Mouse (Mus musculus) thymus, adult 2 months (tissue): Measurements from ENCODE around the gene Selenoh. TPM values are rescaled to one million over a fixed set of nuclear protein-coding genes. Genes with fewer than 3 reads are reported as not detected.
"Not testable (repeated sequence)": the region's sequence is repeated elsewhere in the genome, so short reads cannot be mapped to it uniquely, and the experiment has no call there.

Experiments used
- DNase-seq: peaks from one replicate; pipeline ENCODE4 v3.0.0; 2021
- H3K27ac ChIP-seq: fragments of 200-500 bp; 2 replicates; pipeline ENCODE4 v1.5.1; 2012; ENCODE audit warnings: low read length, control low read depth; ENCODE audit not compliant: control insufficient read depth, insufficient read depth
- H3K27me3 ChIP-seq: fragments of 200-500 bp; 2 replicates; pipeline ENCODE4 v1.6.1; 2012; ENCODE audit warnings: mild to moderate bottlenecking, low read length, moderate library complexity, mixed read lengths; ENCODE audit not compliant: control insufficient read depth, insufficient read depth
- H3K36me3 ChIP-seq: fragments of 200-500 bp; 2 replicates; pipeline ENCODE4 v1.6.1; 2012; ENCODE audit warnings: mild to moderate bottlenecking, low read length, moderate library complexity; ENCODE audit not compliant: control insufficient read depth, insufficient read depth
- H3K4me1 ChIP-seq: fragments of 200-500 bp; replicated peaks from 2 replicates; pipeline ENCODE4 v1.6.1; 2012; ENCODE audit warnings: low read length; ENCODE audit not compliant: control insufficient read depth, insufficient read depth
- H3K4me3 ChIP-seq: fragments of 200-500 bp; 2 replicates; pipeline ENCODE4 v1.5.1; 2012; ENCODE audit warnings: mild to moderate bottlenecking, low read length, control low read depth, moderate library complexity; ENCODE audit not compliant: control insufficient read depth, insufficient read depth
- CTCF ChIP-seq: fragments of 200-500 bp; IDR thresholded peaks from 2 replicates; pipeline ENCODE4 v1.5.1; 2012; ENCODE audit warnings: mild to moderate bottlenecking, control low read depth, low read length, moderate library complexity, borderline replicate concordance; ENCODE audit not compliant: control insufficient read depth, poor library complexity, insufficient read depth; ENCODE audit errors: extremely low read depth
- POLR2A ChIP-seq: fragments of 200-500 bp; IDR thresholded peaks from 2 replicates; pipeline ENCODE4 v1.6.1; 2012; ENCODE audit warnings: mild to moderate bottlenecking, low read length, control low read depth, moderate library complexity; ENCODE audit not compliant: control insufficient read depth, poor library complexity, insufficient read depth; ENCODE audit errors: extremely low read depth
- WGBS: fragments of 180-500 bp; shearing (Covaris S2); methylation state at CpG from one replicate; pipeline ENCODE4 v1.1.7; 2018; 5-methylcytosine and 5-hydroxymethylcytosine counted together
- polyA plus RNA-seq: library from polyadenylated mRNA; depleted of rRNA; stranded (reverse); fragments of >200 nt; gene quantifications from 2 replicates; pipeline ENCODE4 v1.2.3, GENCODE M21; 2012

Selenoh gene
- polyA plus RNA-seq, 1 experiment = 172 TPM

GRCm38 (mm10) chr2:84688080-84688844 is 17.7 kb upstream of the Selenoh start:
- 97% methylated on average over 2 of the region's 2 CpGs for WGBS
- TF ChIP-seq POLR2A (no peak), CTCF (no peak)
- H3K27ac ChIP-seq = no peak overlapping the region
- no peaks in the 10 kb centered on the region for H3K27me3 ChIP-seq
- H3K4me1 ChIP-seq = no peaks in the 10 kb centered on the region
- no peak overlapping the region for H3K4me3 ChIP-seq
- DNase-seq = no peak
- H3K36me3 ChIP-seq = peaks cover 71% of the 10 kb centered on the region

GRCm38 (mm10) chr2:84682605-84683183 is 12.1 kb upstream of the Selenoh start:
- TF ChIP-seq CTCF = no peak
- no peak for TF ChIP-seq POLR2A
- WGBS = 87% methylated on average over 6 of the region's 6 CpGs
- Histone ChIP-seq H3K27ac (no peak overlapping the region), H3K27me3 (no peaks in the 10 kb centered on the region), H3K4me3 (no peak overlapping the region), H3K4me1 (peaks cover 3% of the 10 kb centered on the region; the same call in 1 of the 2 replicates), H3K36me3 (peaks cover 23% of the 10 kb centered on the region)
- DNase-seq = no peak

GRCm38 (mm10) chr2:84679016-84679415 is 8.4 kb upstream of the Selenoh start, which contains the start of gene Tmx2:
TSS of gene Tmx2 (minus strand) at chr2:84679140.
- H3K4me3 ChIP-seq = peak within 1 kb of the TSS; percentile 79
- TF ChIP-seq POLR2A = no peak
- no peak for TF ChIP-seq CTCF
- H3K36me3 ChIP-seq = peaks cover 4% of the 10 kb centered on the region; the same call in 1 of the 2 replicates
- 20% methylated on average over 8 of the region's 8 CpGs for WGBS
- peaks cover 3% of the 10 kb centered on the region; the same call in 1 of the 2 replicates for H3K4me1 ChIP-seq
- H3K27me3 ChIP-seq = no peaks in the 10 kb centered on the region
- no peak within 1 kb of the TSS for H3K27ac ChIP-seq
- no peak for DNase-seq

GRCm38 (mm10) chr2:84677968-84678880 is 7.7 kb upstream of the Selenoh start, which contains the start of the genes Gm28635 and Med19:
TSS of gene Gm28635 (minus strand) at chr2:84678041.
TSS of gene Med19 (plus strand) at chr2:84678402.
- WGBS = under 1% methylated on average over 44 of the region's 44 CpGs
- peak; percentile 90 for DNase-seq
- Histone ChIP-seq H3K4me1 (peaks cover 3% of the 10 kb centered on the region; the same call in 1 of the 2 replicates), H3K36me3 (peaks cover 4% of the 10 kb centered on the region; the same call in 1 of the 2 replicates), H3K4me3 (peak within 1 kb of the TSS; percentile 79), H3K27me3 (no peaks in the 10 kb centered on the region), H3K27ac (0 out of 2 replicates have a peak within 1 kb of the TSS, but pooled peaks have one; percentile 20)
- no peak for TF ChIP-seq POLR2A
- 0 out of 2 replicates have a peak, but pooled peaks have one; percentile 4 for TF ChIP-seq CTCF

- WGBS = 10% methylated on average over 22 of the region's 22 CpGs
- Histone ChIP-seq H3K27me3 (no peaks in the 10 kb centered on the region), H3K4me3 (peak overlapping the region; percentile 79), H3K27ac (0 out of 2 replicates have a peak overlapping the region, but pooled peaks have one; percentile 20), H3K36me3 (peaks cover 4% of the 10 kb centered on the region; the same call in 1 of the 2 replicates), H3K4me1 (peaks cover 3% of the 10 kb centered on the region; the same call in 1 of the 2 replicates)
- TF ChIP-seq CTCF = 0 out of 2 replicates have a peak, but pooled peaks have one; percentile 36
- no peak for TF ChIP-seq POLR2A
- DNase-seq = no peak
These were observed 6.8 kb upstream of the Selenoh start for GRCm38 (mm10) chr2:84677270-84677967.

GRCm38 (mm10) chr2:84671535-84671934 is 965 bp upstream of the Selenoh start:
- H3K27me3 ChIP-seq, H3K4me1 ChIP-seq, H3K27ac ChIP-seq, H3K4me3 ChIP-seq, H3K36me3 ChIP-seq, DNase-seq: not testable (repeated sequence)
- WGBS = 89% methylated on average over 4 of the region's 5 CpGs
